Mouse (Mus musculus): ENCODE measurements around the gene Gm9918. TPM values are rescaled to one million over a fixed set of nuclear protein-coding genes. Genes with fewer than 3 reads are reported as not detected.

The Gm9918 gene
- polyA plus RNA-seq, 1 experiment = not detected

DNA sequence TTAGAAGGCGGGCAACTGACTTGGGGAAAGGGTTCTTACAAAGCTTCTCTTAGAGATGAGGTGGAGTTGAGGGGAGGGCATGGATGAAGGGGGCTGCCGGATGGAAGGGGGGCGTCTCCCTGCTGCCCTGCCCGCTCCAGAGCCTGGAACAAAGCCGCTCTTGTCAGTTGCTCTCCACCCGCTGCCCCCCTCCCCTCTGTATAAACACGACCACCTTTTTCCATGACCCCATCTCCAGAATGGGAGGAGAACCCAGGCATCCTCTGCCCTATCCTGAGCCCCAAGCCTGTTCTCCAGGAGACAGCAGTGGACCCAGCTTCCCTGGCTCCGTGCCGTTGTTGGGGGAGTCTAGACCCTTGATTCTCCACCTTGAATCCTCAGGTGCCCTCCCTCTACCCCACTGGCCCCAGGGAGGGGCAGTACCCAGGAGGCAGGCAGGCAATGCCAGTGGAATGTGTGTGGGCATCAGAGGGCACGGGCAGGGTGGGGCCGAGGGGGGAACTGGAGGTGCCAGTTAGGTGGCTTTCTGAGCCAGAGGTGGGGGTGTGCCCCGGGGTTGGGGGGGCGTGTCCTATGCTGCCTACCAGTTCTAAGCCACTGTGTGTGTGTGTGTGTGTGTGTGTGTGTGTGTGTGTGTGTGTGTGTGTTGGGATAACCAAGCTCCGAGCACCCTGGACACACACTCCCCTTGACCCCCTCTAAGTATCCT lies 14.7 kb upstream of the Gm9918 start:
- TF ChIP-seq CTCF (IDR thresholded peaks at IDR 0.05; ENCODE audit: low read depth, low read length) (no peak), POLR2A (IDR thresholded peaks at IDR 0.05; ENCODE audit: borderline replicate concordance, low read depth, low read length) (no peak)
- H3K27ac ChIP-seq (ENCODE audit: insufficient read depth, low read depth, low read length) = no peak overlapping the region
- no peak overlapping the region for H3K4me3 ChIP-seq (ENCODE audit: insufficient read depth, low read length)
- H3K4me1 ChIP-seq (ENCODE audit: control insufficient read depth, insufficient read depth, low read length) = no peaks in the 10 kb centered on the region

DNA sequence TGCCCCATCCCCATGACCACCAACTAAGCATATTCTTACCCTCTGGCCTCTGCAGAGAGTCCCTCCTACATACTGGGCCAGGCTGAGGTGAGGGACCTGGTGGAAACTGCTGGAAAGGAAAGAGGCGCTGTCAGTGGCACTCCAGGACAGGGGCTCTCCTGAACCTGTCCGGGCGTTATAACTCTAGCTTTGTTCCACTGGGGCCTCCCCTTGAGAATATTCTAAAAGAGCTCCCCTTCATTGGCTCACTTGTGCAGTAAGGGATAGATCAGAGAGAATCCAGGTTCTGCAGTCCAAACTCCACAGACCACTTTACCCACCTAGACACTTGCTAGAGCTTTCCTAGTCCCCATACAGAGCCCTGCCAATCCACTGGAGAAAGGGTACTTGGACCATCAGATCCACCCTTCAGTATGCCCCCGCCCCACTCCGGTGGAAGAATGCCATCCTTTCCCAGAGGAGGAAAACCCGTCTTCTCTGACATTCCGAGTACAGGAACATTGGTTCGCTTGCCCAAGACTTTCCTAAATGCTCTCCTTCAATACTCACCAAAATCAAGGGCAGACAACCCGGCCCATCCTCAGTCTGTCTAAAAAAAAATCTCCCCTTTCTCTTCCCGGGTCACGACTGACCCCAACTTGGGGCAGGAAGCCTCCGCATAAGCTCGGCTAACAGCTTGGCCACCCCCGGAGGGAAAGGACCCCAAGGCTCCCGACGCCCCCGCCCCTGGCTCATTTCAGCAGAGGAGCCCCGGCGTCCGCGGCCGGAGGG lies 13.7 kb upstream of the Gm9918 start:
- Histone ChIP-seq H3K27ac (ENCODE audit: insufficient read depth, low read depth, low read length) (no peak overlapping the region), H3K4me1 (ENCODE audit: control insufficient read depth, insufficient read depth, low read length) (no peaks in the 10 kb centered on the region), H3K4me3 (ENCODE audit: insufficient read depth, low read length) (peak overlapping the region; percentile 54)
- TF ChIP-seq POLR2A (IDR thresholded peaks at IDR 0.05; ENCODE audit: borderline replicate concordance, low read depth, low read length) = no peak
- TF ChIP-seq CTCF (IDR thresholded peaks at IDR 0.05; ENCODE audit: low read depth, low read length) = no peak

DNA sequence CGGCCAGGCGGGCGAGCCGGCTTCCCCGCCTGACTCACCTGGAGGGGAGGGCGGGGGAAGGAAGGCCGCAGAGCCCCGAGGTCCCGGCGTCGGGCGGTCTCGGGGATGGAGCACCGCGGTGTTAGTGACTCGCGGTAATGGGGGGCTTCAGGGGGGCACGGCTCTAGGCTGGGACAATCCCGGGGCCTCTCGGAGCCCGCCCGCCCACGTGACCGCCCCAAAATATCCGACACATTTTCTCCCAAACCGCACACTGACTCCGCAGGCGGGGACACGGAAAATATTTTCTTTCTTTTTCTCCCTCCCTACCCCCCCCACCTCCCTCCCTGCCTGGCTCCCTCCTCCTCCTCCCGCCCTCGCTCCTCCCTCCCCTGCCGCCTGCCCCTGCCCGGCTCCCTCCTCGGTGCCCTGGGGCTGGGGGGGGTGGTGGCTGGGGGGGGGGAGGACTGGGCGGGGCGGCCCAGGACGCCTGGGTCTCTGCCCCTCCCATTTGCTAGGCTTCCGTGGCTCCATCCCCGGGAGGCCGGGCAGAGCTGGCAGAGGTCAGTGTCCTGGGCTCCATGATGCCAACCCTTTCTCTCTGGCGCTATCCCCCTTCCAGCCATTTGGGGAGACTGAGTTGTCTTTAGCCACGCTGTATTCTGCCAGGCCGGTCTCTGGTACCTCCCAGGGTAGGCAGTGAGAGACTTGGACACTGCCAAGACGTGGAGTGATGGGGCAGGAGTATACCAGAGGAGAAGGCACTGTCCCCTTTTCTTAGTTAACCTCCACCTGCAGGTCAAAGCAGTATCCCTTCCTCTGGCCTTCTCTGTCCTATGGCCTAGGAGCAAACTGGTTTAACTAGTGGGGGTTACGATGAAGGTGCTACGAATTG lies 12.9 kb upstream of the Gm9918 start, which contains the start of gene Rarg:
Gene Rarg (minus strand): TSS at position 316 of the 874 bp plus-strand sequence.
- H3K4me3 ChIP-seq (ENCODE audit: insufficient read depth, low read length) = peak within 1 kb of the TSS; percentile 54
- TF ChIP-seq POLR2A (IDR thresholded peaks at IDR 0.05; ENCODE audit: borderline replicate concordance, low read depth, low read length) = no peak
- no peak for TF ChIP-seq CTCF (IDR thresholded peaks at IDR 0.05; ENCODE audit: low read depth, low read length)
- 0 out of 2 replicates have a peak, but pooled peaks cover 4% of the 10 kb centered on the region for H3K4me1 ChIP-seq (ENCODE audit: control insufficient read depth, insufficient read depth, low read length)
- no peak within 1 kb of the TSS for H3K27ac ChIP-seq (ENCODE audit: insufficient read depth, low read depth, low read length)

GRCm38 (mm10) chr15:102258076-102258470 lies 12.3 kb upstream of the Gm9918 start:
- H3K27ac ChIP-seq (ENCODE audit: insufficient read depth, low read depth, low read length) = no peak overlapping the region
- no peak for TF ChIP-seq POLR2A (IDR thresholded peaks at IDR 0.05; ENCODE audit: borderline replicate concordance, low read depth, low read length)
- TF ChIP-seq CTCF (IDR thresholded peaks at IDR 0.05; ENCODE audit: low read depth, low read length) = no peak
- H3K4me3 ChIP-seq (ENCODE audit: insufficient read depth, low read length) = no peak overlapping the region
- H3K4me1 ChIP-seq (ENCODE audit: control insufficient read depth, insufficient read depth, low read length) = 0 out of 2 replicates have a peak, but pooled peaks cover 6% of the 10 kb centered on the region

GRCm38 (mm10) chr15:102258581-102259253 lies 11.6 kb upstream of the Gm9918 start:
- Histone ChIP-seq H3K4me1 (ENCODE audit: control insufficient read depth, insufficient read depth, low read length) (0 out of 2 replicates have a peak, but pooled peaks cover 6% of the 10 kb centered on the region), H3K27ac (ENCODE audit: insufficient read depth, low read depth, low read length) (no peak overlapping the region), H3K4me3 (ENCODE audit: insufficient read depth, low read length) (no peak overlapping the region)
- TF ChIP-seq POLR2A (IDR thresholded peaks at IDR 0.05; ENCODE audit: borderline replicate concordance, low read depth, low read length) (no peak), CTCF (IDR thresholded peaks at IDR 0.05; ENCODE audit: low read depth, low read length) (no peak)

DNA sequence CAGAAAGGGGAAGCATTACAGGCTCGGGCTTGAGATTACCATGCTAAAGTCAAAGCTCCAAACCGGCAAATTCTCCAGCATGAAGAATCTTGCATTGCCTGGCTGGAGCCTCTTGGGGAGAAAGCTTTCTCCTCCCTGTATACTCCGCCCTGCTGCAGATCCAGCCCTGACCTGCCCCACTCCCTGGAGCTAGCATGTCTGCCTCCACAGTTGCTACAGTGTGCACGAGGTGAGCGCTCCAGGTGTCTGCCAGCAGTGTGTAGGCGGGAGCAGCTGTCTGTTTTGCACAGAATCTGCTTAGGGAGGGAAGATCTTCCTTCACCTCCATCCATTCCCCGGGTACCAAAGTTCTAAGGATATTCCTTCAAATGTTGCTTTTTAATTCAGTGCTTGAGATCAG lies 7.8 kb upstream of the Gm9918 start:
- 0 out of 2 replicates have a peak, but pooled peaks cover 6% of the 10 kb centered on the region for H3K4me1 ChIP-seq (ENCODE audit: control insufficient read depth, insufficient read depth, low read length)
- H3K27ac ChIP-seq (ENCODE audit: insufficient read depth, low read depth, low read length) = no peak overlapping the region
- H3K4me3 ChIP-seq (ENCODE audit: insufficient read depth, low read length) = no peak overlapping the region
- TF ChIP-seq POLR2A (IDR thresholded peaks at IDR 0.05; ENCODE audit: borderline replicate concordance, low read depth, low read length) = no peak
- no peak for TF ChIP-seq CTCF (IDR thresholded peaks at IDR 0.05; ENCODE audit: low read depth, low read length)

- Histone ChIP-seq H3K4me3 (ENCODE audit: insufficient read depth, low read length) (no peak overlapping the region), H3K27ac (ENCODE audit: insufficient read depth, low read depth, low read length) (no peak overlapping the region), H3K4me1 (ENCODE audit: control insufficient read depth, insufficient read depth, low read length) (0 out of 2 replicates have a peak, but pooled peaks cover 6% of the 10 kb centered on the region)
- TF ChIP-seq CTCF (IDR thresholded peaks at IDR 0.05; ENCODE audit: low read depth, low read length) (no peak), POLR2A (IDR thresholded peaks at IDR 0.05; ENCODE audit: borderline replicate concordance, low read depth, low read length) (no peak)
These were observed 7.3 kb upstream of the Gm9918 start for GRCm38 (mm10) chr15:102263037-102263436.

DNA sequence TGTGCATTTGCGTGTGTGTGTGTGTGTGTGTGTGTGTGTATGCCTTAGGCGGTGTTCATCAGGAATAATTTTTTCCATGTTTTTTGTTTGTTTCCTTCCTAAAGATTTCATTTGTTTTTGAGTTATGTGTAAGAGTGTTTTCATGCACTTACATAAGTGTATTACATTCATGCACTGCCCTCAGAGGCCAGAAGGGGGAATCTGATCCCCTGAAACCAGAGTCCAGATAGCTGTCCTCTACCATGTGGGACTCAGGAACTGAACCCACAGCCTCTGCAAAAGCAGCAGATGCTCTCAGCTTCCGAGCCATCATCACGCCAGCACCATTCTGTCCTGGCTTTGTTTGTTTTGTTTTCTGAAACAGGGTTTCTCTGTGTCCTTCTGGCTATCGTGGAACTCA lies 4.8 kb upstream of the Gm9918 start:
- no peak overlapping the region for H3K27ac ChIP-seq (ENCODE audit: insufficient read depth, low read depth, low read length)
- no peak overlapping the region for H3K4me3 ChIP-seq (ENCODE audit: insufficient read depth, low read length)
- TF ChIP-seq CTCF (IDR thresholded peaks at IDR 0.05; ENCODE audit: low read depth, low read length) (peak; percentile 20; the same call in 1 of the 2 replicates), POLR2A (IDR thresholded peaks at IDR 0.05; ENCODE audit: borderline replicate concordance, low read depth, low read length) (no peak)
- 0 out of 2 replicates have a peak, but pooled peaks cover 6% of the 10 kb centered on the region for H3K4me1 ChIP-seq (ENCODE audit: control insufficient read depth, insufficient read depth, low read length)

DNA sequence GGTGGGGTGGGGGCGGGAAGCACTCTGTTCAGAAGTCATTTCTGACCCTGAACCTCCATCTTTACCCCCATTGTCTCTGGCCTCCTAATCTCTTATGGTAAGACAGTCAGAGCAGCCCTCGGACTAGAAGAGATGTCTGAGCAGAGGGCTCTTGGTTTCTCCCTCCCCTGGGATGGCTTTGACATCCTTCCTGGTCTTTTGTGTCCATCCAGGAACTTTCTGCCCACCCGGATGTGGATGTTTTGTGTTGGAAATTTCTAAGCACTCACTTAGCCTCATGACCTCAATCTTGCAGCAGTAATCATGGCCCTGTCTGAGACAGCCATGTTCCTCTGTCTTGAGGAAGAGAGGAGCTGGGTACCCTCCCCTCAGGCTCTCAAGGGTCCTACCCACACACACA lies 1.1 kb downstream of the Gm9918 start:
- H3K4me1 ChIP-seq (ENCODE audit: control insufficient read depth, insufficient read depth, low read length) = peaks cover 10% of the 10 kb centered on the region
- no peak overlapping the region for H3K4me3 ChIP-seq (ENCODE audit: insufficient read depth, low read length)
- no peak overlapping the region for H3K27ac ChIP-seq (ENCODE audit: insufficient read depth, low read depth, low read length)
- TF ChIP-seq POLR2A (IDR thresholded peaks at IDR 0.05; ENCODE audit: borderline replicate concordance, low read depth, low read length) (no peak), CTCF (IDR thresholded peaks at IDR 0.05; ENCODE audit: low read depth, low read length) (no peak)
